Mouse (Mus musculus) left cerebral cortex, postnatal 10 days (tissue): ENCODE measurements around the gene Arfgap2. TPM values are rescaled to one million over a fixed set of nuclear protein-coding genes. Genes with fewer than 3 reads are reported as not detected.

ENCODE experiments used
- DNase-seq, 2 experiments: peaks; one replicate each; pipeline ENCODE4 v3.0.0; 2021 to 2022; ENCODE audit warnings: low spot score in 2 of 2, mixed read lengths in 1 of 2; ENCODE audit errors: extremely low spot score in 1 of 2
- intact Hi-C: fragments of 180-260 bp; cut with DNase I; formaldehyde crosslinking; loops from one replicate; pipeline ENCODE4 v1.15.1; 2025
- total RNA-seq, 2 experiments: library from RNA; stranded (reverse); gene quantifications; 2 replicates each; pipeline ENCODE4 v1.2.3; 2021

The Arfgap2 gene
- total RNA-seq, 2 experiments from 2014 or later = 60.5 to 61.6 TPM

DNA sequence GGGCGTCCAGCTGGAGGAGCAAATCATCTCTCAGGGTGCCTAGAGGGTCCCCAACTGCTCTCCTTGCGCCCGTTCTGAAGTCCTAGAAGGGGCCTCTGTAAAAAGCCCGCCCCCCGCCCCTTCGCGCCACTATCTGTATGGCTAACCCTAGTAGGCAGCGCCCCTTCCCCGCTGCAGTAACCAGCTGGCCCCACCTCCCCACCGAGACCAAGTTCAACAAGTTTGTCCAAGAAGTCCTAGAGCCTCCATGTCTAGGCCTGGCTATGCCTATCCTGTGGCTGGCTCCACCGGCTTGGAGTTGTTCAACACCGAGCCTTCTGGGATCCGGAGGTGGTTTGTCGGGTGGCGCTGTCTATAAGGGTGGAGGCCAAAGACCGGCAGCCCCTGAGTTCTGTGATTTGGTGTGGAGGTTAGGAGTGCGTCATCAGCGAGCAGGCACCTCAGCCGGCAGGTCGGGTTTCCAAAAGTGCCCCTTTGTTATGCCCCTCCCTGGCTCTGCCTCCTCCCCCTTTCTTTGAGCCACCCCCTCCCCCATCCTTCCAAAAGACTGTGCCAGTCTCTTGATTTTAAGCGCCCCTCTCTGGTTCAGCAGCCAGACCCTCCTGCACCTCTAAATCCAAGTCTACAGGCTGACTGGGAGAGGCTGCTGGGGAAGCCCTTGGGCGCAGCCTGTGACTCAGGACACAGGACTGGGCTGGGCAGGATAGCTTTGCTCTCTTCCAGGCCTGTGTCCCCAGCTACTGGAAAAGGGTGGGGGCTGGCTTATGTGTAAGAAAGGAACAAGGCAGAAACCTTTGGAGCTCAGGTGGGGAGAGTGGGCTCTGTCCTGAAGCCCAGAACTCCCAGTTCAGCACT is 7.4 kb upstream of the Arfgap2 start:
- intact Hi-C loops = no loop called here
- peak in 1 of 2 experiments; percentile 73 for DNase-seq

DNA sequence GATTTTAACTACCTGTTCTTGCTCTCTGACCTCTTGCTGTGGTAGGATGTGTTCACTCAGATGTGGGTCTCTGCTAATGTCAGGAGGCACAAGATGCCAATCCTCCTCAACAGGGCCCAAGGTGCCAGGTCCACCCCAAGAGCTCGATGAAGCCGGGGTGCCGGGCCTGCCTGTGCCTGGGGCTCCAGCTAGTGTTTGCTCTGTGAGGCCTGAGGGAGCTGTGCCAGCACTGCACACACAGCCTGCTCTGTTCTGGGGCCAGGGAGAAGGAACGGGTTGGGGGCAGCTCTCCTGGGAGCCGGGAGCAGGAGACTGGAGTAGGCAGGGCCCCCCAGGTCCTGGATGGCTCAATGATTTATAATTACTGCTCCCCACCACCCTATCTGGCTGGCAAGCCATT is 6.7 kb upstream of the Arfgap2 start:
- DNase-seq = peak; percentile 58 to 70
- intact Hi-C loops = no loop called here

DNA sequence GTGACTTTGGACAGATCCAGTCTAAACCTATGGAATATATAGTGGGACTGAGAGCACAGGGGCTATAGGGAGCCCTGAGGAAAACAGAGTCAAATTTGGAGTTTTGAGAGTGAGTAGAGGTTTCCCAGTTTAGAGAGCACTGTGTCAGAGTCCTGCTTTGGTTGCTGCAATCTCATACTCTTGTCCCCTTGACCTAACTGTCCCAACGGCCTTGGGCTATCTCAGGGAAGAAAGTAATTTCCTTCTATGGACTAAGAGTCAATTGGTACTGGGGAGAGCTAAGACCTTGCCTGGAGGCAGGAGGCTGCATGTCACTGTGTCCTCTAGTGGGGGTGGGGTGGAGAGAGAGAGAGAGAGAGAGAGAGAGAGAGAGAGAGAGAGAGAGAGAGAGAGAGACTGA is 5.9 kb upstream of the Arfgap2 start:
- intact Hi-C loops = no loop called here
- no peak for DNase-seq

DNA sequence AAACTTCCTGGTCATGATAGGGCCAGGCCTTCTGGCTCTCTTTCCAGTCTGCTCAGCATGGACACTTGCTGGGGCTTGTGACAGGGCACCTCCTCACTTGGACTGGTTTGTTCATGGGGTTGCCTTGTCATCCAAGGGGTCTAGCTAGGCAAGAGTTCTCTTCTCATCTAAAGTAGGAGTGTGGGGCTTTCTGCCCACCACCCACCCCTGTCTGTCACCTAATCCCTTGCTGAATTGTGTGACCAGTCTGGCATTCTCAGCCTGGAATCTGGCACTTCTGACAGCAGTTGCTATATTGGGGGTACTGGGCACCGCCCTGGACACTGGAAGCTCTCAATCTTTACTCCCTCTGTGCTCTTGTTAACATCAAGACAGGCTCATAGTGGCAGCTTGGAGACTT is 5.3 kb upstream of the Arfgap2 start:
- intact Hi-C loops = no loop called here
- DNase-seq = no peak

DNA sequence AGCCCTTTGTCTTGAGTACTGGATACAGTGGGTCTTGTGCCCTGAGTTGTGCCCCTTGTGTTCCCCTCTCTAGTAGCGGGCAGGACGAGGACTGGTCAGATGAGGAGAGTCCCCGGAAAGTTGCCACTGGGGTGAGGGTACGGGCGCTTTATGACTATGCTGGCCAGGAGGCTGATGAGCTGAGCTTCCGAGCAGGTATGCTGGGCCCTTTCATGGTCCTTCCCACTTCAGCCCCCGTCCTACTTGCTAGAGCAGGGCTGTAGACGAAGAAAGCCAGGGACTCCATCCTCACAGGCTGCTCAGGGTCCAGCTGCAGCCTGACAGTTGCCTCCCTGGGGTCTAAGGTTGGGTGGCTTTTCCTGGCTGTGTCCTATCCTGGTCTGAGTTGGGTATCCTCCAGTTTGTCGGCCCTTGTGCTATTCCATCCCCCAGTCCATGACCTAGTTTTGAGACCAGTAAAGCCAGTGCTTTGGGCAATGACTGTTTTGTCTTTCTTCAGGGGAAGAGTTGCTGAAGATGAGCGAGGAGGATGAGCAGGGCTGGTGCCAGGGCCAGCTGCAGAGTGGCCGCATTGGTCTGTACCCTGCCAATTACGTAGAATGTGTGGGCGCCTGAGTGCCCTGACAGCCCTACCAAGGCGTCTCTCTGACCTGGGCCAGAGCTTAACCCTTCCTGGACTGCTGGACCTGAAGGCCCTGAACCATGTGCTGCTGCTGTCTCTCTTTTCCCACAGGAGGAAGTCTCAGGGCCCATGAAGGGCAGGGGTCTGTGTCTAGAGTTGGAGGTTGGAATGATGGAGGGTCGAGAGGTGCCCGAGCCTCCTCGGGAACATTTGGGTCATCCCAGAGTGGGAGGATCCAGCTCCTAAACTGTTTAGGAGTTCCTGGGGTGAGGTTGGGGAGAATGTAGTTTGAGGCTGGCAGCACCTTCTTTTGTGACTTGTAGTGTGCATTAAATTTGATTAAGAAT is 798 bp upstream of the Arfgap2 start:
- intact Hi-C loops = no loop called here
- no peak for DNase-seq

DNA sequence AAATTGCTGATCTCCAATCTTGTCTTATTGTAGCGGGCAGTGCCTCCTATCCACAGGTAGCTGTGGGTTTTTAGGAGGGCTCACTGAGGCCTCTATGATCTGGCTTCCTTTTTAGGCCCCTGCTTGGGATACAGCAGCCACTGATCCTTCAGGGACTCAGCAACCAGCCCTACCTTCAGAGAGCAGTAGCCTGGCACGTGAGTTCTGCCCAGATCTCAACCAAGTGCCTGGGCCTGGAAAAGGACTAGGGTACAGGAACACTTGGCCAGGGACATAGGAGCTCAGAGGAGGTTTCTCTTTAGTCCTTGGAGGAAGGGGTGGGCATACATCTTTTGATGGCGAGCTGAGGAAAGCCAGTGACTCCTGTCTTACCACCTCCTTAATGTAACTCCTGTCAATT is 3.3 kb downstream of the Arfgap2 start:
- intact Hi-C loops = no loop called here
- no peak for DNase-seq

DNA sequence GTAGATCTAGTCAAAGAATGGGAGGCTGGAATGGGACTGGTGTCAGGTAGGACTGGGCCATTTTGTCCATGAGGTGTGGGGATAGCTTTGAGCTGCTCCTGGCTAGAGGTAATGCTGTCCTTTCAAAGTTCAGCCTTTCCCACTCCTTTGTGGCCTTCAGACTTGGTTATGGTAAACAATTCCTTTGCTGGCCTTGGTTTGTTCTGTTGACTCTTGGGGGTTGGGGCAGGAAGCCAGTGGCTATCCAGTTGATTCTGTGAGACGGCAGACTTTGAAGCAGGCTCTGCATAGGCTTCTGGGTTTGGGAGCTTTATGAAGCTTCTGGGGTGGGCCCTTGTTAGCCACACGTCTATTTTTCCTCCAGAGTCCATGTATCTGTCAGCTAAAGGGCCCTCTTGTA is 3.9 kb downstream of the Arfgap2 start:
- DNase-seq = no peak
- intact Hi-C loops = no loop called here

DNA sequence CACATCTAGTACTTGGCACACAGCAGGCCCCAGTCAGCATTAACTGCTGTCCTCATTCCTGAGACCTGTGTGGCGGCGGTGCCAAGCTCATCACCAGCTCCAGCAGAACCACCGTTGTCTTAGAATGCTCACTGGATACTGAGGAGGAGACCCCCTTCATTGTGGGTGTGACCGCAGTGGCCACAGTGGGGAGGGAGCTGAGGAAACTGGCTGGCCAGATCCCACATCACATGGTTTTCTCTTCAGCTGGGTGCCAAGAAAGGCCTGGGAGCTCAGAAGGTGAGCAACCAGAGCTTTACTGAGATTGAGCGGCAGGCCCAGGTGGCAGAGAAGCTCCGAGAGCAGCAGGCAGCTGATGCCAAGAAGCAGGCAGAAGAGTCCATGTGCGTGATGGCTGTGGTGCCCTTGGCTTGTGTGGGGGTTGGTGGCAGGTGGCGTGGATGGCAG is 4.9 kb downstream of the Arfgap2 start:
- intact Hi-C loops = no loop called here
- no peak for DNase-seq

DNA sequence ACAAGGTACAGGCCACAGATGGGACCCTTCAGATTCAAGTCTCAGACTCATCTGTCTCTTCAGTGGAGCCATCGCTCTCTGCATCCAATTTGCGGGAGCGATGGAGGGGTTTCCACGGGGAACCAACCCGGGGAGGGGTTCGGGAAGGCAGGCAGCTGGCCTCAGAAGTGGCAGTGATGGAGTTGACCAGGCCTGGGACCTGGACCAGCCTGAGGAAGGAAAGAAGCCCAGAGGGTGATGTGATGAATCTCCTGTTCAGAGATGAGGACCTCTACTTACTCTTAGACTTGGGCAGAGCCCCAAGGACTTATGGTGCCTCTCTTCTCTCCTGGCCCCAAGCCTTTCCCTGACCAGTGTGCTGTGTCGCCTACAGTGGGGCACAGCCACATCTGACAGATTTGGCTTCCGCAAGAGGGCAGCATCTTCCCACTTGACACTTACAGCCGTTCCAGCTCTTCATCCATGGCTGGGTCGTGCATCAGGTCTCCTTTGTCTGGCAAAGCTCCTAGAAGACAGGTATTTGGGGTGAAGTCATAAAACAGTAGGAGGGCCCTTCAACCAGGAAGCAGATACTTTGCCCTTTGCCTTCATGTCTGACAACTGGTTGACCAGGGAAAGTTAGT is 14.1 kb downstream of the Arfgap2 start:
- DNase-seq = peak in 1 of 2 experiments; percentile 66

DNA sequence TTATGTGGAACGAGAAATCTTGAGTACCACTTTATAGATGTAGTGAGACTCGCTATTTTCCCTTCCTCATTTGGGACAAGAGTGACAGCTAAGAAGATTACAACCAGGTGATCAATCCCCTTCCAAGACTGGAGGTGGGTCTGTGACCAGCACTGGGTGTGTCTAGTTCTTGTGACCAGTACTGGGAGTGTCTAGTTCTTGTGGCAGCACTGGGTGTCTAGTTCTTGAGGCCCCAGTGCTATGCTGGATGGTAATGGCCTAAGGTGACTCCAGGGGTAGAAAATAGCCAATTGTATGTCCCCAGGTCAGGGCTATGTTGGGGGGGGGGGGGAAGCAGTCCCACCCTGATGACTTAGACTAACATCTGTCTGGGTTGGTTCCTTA is 14.6 kb downstream of the Arfgap2 start:
- intact Hi-C loops = loop anchor here (2.0 kb wide), 1 partner anchor 201 kb away; no protein-coding TSS in a partner anchor
- DNase-seq = no peak

More for the DNA sequence above, 14.1 kb downstream of the Arfgap2 start:
- intact Hi-C loops = loop anchor here (2.0 kb wide), 1 partner anchor 202 kb away; no protein-coding TSS in a partner anchor

DNA sequence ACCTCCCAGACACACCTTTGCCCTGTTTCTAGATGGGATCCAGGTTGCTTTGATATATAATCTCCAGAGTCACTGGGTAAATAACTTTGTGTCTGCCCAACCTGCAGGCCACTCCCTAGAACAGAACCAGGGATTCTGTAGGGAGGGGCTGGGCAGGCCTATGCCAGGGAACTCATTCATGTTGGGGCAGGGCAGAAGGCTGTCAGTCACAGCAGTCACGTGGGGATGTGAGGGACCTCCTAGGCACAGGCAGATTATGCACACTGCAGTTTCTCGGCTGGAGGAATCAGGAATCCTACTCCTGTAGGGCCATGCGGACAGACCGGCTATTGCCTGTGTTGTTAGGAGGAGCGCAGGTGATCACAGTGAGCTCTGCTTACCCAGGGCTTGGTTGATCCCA is 16.6 kb downstream of the Arfgap2 start:
- no peak for DNase-seq
- intact Hi-C loops = no loop called here

DNA sequence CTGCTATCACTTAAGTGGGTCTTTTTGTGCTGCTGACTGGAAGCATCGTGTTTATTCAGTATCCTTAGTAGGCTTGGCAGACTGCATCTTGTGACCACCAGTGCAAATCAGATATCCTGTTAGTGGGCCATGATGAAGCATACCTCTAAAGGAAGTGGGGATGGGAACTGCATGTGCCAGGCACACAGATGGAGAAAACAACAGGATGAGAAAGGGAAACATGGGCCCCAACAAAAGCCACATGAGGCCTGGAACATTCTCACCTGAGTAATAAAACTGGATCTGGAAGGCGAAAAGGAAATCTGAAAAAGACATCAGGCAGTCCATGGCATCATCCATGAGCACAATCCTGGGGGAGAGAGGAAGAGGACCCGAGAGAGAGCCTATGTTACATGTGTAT is 19.2 kb downstream of the Arfgap2 start:
- intact Hi-C loops = no loop called here

DNA sequence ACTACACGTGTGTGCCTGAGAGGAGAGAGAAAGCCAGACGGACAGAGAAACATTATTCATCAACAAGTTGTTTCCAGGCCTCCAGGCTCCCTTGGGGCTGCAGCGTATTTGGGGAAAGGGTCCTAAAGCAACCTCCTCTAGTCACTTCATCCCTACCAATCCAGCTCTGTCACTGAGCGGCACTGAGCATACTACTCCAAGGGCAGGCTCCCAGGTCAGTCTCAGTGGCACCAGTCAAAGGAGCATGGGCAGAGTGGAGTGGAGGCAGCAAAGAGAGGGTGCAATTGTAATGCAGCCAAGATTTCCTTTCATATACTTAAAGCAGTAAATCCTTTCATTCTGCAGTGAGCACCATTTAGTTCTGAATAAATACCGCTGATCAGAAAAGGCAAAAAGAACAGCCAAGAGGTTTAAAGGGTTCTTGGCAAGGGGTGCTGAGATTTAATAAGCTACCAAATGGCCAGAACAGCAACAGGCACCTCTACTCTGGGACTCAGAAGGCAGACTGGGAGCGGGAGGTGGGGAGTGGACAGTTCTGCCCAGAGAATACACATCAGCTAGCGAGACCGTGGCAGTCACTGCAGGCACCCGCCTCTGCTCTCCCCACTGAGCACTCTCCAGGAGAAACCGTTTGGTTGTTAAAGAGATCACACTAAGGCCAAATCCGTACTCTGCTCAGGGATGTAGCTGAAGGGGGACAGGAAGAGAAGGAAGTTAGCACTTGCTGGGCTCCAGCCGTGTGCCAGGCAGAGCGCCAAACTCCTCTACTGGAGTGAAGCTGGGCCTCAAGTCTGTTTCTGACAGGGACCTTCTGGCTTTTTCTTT is 19.8 kb downstream of the Arfgap2 start:
- DNase-seq = peak; percentile 50 to 88
- intact Hi-C loops = no loop called here

More for the DNA sequence above, 19.2 kb downstream of the Arfgap2 start:
- DNase-seq = no peak

DNA sequence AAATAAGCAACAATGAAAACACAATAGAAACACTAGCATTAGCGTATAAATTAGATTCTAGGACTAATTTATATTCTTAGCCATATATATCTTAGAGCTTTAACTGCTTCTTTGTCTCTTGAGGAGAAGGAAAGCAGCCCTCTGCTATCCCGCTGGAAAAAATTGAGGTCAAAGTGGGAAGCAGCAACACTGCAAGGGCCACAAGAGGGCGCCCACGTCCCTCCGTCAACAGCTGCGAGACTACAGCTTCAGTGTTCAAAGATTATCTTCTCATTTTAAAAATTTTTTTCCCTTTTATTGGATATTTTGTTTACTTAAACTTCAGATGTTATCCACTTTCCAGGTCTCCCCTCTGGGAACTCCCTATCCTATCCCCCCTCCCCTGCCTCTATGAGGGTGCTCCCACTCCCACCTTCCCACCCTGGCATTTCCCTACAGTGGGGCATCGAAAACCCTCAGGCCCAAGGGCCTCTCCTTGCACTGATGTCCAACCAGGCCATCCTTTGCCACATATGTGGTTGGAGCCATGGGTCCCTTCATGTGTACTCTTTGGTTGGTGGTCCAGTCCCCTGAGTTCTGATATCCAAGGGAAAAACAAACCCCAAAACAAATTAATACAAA is 21.2 kb downstream of the Arfgap2 start:
- intact Hi-C loops = no loop called here
- peak; percentile 81 to 85 for DNase-seq

DNA sequence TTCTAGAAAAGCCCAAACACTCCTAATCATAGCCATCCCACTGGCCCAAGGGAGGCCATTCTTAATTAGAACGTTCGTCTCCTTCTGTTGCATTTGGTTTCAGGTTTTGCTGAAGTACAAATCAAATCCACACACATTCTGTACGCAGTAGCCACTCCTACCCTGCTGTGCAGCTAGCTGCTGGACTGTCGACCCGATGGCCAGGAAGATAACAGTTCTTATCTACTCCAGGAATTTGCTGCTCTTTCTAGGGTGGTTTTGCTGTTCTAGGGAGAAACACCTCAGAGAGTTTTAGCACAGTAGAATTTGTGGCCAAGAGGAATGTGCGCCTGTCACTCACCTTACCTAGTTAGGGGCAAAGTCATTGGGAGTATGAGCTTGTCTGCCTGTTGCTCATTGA is 22.8 kb downstream of the Arfgap2 start:
- intact Hi-C loops = no loop called here
- no peak for DNase-seq

DNA sequence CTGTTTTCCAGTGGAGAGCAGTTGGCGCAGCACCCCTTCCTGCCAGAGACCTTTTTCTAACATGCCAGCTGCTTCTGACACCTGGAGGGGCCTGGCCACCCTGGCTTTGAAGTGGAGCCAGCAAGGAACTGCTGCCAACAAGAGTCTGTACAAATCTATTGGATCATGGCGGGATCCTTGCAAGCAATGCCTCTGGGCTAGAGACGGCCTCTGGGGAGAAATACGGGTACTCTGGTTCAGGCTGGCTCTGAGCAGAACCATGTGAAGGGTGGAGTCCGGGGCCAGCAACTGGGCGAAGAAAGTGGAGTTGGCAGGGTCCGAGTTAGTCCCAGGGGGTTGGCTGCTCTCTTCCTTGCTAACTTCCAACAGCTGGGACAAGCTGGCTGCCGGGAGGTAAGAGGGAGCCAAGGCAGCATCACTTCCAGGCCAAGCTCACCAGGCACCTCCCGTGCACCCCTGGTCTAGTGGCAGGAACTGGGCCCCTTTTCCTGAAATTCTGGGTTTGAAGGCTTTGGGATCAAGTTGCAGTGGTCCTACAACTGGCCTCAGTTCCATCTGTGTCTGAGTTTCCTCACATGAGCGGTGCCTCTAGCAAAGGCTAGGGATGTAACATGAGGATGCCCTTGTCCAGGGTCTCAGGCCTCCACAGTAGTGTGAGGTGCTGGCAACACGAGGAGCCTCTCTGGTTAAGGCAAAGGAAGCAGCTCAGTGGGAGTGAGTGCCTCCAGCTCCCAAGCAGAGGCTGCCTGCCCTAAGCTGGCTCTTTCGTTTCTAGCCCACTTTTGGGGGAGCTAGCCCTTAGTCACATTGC is 26.6 kb downstream of the Arfgap2 start:
- intact Hi-C loops = no loop called here
- peak; percentile 49 to 55 for DNase-seq

DNA sequence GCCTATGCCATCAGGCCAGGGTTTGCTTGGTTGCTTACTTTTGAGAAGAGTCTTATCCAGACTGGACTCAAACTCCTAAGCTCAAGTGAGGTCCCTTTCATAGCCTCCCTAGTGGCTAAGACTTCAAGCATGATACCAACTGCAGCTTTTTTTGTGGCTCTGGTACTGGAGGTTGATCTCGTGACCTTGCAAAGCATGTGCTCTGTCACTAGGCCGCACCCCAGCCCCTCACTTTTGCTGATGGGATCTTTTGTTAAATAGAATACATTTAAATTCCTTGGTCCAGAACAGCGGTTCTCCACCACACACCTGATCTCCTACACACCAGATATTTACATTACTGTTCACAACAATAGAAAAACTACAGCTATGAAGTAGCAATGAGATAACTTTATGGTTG is 29.5 kb downstream of the Arfgap2 start:
- intact Hi-C loops = no loop called here
- DNase-seq = no peak
